Comparison of ENCODE assay signal across 20 mouse cellular contexts in the genomic region with DNA sequence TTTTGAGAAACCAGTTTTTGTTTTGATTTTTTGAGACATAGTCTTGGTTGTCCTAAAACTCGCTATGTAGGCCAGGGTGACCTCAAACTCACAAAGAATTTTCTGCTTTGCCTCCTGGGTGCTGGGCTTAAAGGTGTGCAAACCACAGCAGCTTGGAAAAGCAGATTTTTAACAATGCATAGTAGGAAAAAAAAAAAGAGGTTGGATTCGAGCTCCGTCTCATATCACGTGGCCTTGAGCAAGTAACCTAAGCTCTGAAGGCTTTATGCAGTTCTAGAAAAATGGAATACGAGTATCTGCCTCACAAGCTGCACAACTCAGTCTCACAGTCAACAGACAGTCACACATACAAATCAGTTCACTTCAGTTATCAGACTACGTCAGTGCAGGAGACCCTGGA.
"Had no signal": no experiment of that assay in that cellular context is flagged by ENCODE, and none has a peak within 500 bp of the region (broad histone marks: within the 10 kb centered on the region; RNA-seq: fewer than 3 reads in every experiment).

No protein-coding gene starts in this region.

- H3K4me3 ChIP-seq: lung, embryonic 15.5 days; megakaryocyte, embryonic 14.5 days; midbrain, embryonic 13.5 days; midbrain, embryonic 15.5 days; neural tube, embryonic 13.5 days; neural tube, embryonic 15.5 days had no signal

- H3K4me2 ChIP-seq: lung, embryonic 15.5 days; midbrain, embryonic 11.5 days; midbrain, embryonic 13.5 days; midbrain, embryonic 15.5 days; neural tube, embryonic 13.5 days; neural tube, embryonic 15.5 days had no signal

- H3K9ac ChIP-seq: lung, embryonic 15.5 days; midbrain, embryonic 13.5 days; midbrain, embryonic 15.5 days; neural tube, embryonic 13.5 days; neural tube, embryonic 15.5 days had no signal

- ATAC-seq: lung, postnatal 0 days; midbrain, embryonic 13.5 days; midbrain, embryonic 15.5 days had no signal

- DNase-seq: lung, adult 2 months; lung, postnatal 14 days; lung, postnatal 36 days; retina, postnatal 1 day; right cerebral cortex, adult 18-20 months; right cerebral cortex, postnatal 25 days; right cerebral cortex, postnatal 4 days; spleen, adult 18-20 months; thymus, adult 18-20 months; thymus, postnatal 14 days; thymus, postnatal 36 days had no signal

- H3K36me3 ChIP-seq: lung, embryonic 15.5 days; midbrain, embryonic 13.5 days; midbrain, embryonic 15.5 days; neural tube, embryonic 13.5 days; neural tube, embryonic 15.5 days had no signal

- H3K27me3 ChIP-seq: lung, embryonic 15.5 days; megakaryocyte, embryonic 14.5 days; midbrain, embryonic 13.5 days; midbrain, embryonic 15.5 days; neural tube, embryonic 13.5 days; neural tube, embryonic 15.5 days had no signal

- H3K27ac ChIP-seq: lung, embryonic 15.5 days; macrophage; midbrain, embryonic 13.5 days; midbrain, embryonic 15.5 days; neural tube, embryonic 13.5 days; neural tube, embryonic 15.5 days had no signal

- H3K9me3 ChIP-seq: lung, embryonic 15.5 days; megakaryocyte, embryonic 14.5 days; midbrain, embryonic 13.5 days; midbrain, embryonic 15.5 days; neural tube, embryonic 13.5 days; neural tube, embryonic 15.5 days had no signal
